ENCODE assay signal across 8 mouse cellular contexts in genomic region chr1:162570260-162570748, GRCm38 (mm10). TPM values are rescaled to one million over a fixed set of nuclear protein-coding genes. Genes with fewer than 3 reads are reported as not detected.
DNase-seq lines count a peak whose midpoint lies in the region; ATAC-seq lines count a peak whose summit lies in the region.

Gene Vamp4, plus strand, starts transcription at chr1:162570515.

- peak; percentile 96 for ATAC-seq in erythroid progenitor cell, adult 5-6 weeks (replicated peaks; ENCODE audit: low FRiP score, poor library complexity, severe bottlenecking)
- ATAC-seq in heart, embryonic 13.5 days (ENCODE audit: extremely low read depth, insufficient number of reproducible peaks, low FRiP score, low TSS enrichment): peak; percentile 97
- ATAC-seq in liver, embryonic 13.5 days (ENCODE audit: low read depth): peak; percentile 98
- ATAC-seq in stomach, embryonic 16.5 days (ENCODE audit: insufficient read depth, low FRiP score): peak; percentile 98

- H3K27me3 ChIP-seq in heart, embryonic 13.5 days (replicated peaks): no peaks in the 10 kb centered on the region; the same call in 1 of the 2 replicates
- no peaks in the 10 kb centered on the region; the same call in none of the 2 replicates for H3K27me3 ChIP-seq in liver, embryonic 13.5 days
- H3K27me3 ChIP-seq in stomach, embryonic 16.5 days (ENCODE audit: control insufficient read depth, insufficient read depth, low read length): no peaks in the 10 kb centered on the region

- 0 out of 2 replicates have a peak, but pooled peaks cover 5% of the 10 kb centered on the region for H3K9me3 ChIP-seq in heart, embryonic 13.5 days
- no peaks in the 10 kb centered on the region for H3K9me3 ChIP-seq in liver, embryonic 13.5 days (replicated peaks)
- no peaks in the 10 kb centered on the region; the same call in 1 of the 2 replicates for H3K9me3 ChIP-seq in stomach, embryonic 16.5 days (replicated peaks; ENCODE audit: control insufficient read depth, low read length)

- peak; percentile 96 for DNase-seq in CD4-positive helper T cell, adult 2 months (ENCODE audit: low read depth, low spot score)
- DNase-seq in brain, embryonic 18.5 days (ENCODE audit: low read depth, low spot score): peak; percentile 89
- peak; percentile 96 for DNase-seq in kidney, postnatal 10 days
- DNase-seq in liver, embryonic 13.5 days: peak; percentile 88
- DNase-seq in neural tube, embryonic 10.5 days (ENCODE audit: extremely low spot score, low spot score): peak; percentile 97

- peaks cover 13% of the 10 kb centered on the region for H3K36me3 ChIP-seq in heart, embryonic 13.5 days
- H3K36me3 ChIP-seq in liver, embryonic 13.5 days: peaks cover 12% of the 10 kb centered on the region
- H3K36me3 ChIP-seq in stomach, embryonic 16.5 days (ENCODE audit: control insufficient read depth, insufficient read depth, low read length): peaks cover 7% of the 10 kb centered on the region

- peak within 1 kb of the TSS; percentile 92 for H3K27ac ChIP-seq in heart, embryonic 13.5 days (replicated peaks)
- peak within 1 kb of the TSS; percentile 75 for H3K27ac ChIP-seq in liver, embryonic 13.5 days
- peak within 1 kb of the TSS; percentile 86 for H3K27ac ChIP-seq in stomach, embryonic 16.5 days (ENCODE audit: low read length)

- WGBS in heart, embryonic 13.5 days: under 1% methylated on average over 37 of the region's 43 CpGs
- WGBS in liver, embryonic 13.5 days (ENCODE audit: insufficient replicate concordance): under 1% methylated on average over 42 of the region's 43 CpGs
- WGBS in stomach, embryonic 16.5 days: under 1% methylated on average over 40 of the region's 43 CpGs

- peaks cover 22% of the 10 kb centered on the region for H3K4me1 ChIP-seq in heart, embryonic 13.5 days
- H3K4me1 ChIP-seq in liver, embryonic 13.5 days (replicated peaks): peaks cover 20% of the 10 kb centered on the region
- H3K4me1 ChIP-seq in stomach, embryonic 16.5 days (ENCODE audit: control insufficient read depth, insufficient read depth, low read length): peaks cover 6% of the 10 kb centered on the region; the same call in 1 of the 2 replicates

- H3K4me2 ChIP-seq in heart, embryonic 13.5 days: peak within 1 kb of the TSS; percentile 75
- H3K4me2 ChIP-seq in liver, embryonic 13.5 days: peak within 1 kb of the TSS; percentile 98
- H3K4me2 ChIP-seq in stomach, embryonic 16.5 days (ENCODE audit: low read depth, low read length): peak within 1 kb of the TSS; percentile 78

- H3K9ac ChIP-seq in heart, embryonic 13.5 days: peak within 1 kb of the TSS; percentile 92
- peak within 1 kb of the TSS; percentile 92 for H3K9ac ChIP-seq in liver, embryonic 13.5 days
- H3K9ac ChIP-seq in stomach, embryonic 16.5 days (ENCODE audit: low read length): peak within 1 kb of the TSS; percentile 87

- H3K4me3 ChIP-seq in heart, embryonic 13.5 days: peak within 1 kb of the TSS; percentile 90
- H3K4me3 ChIP-seq in liver, embryonic 13.5 days (replicated peaks): peak within 1 kb of the TSS; percentile 96
- H3K4me3 ChIP-seq in stomach, embryonic 16.5 days (replicated peaks; ENCODE audit: low read length): peak within 1 kb of the TSS; percentile 77

RNA-seq across cellular contexts. Expression of gene Vamp4, which starts in this region (rescaled TPM):
- 16.8 and 17.3 TPM in 2 replicates for total RNA-seq in erythroid progenitor cell, adult 5-6 weeks (2015; ENCODE audit: low replicate concordance)
- total RNA-seq in erythroid progenitor cell, adult 5-6 weeks (2017; ENCODE audit: low replicate concordance): 0.15 and 9.0 TPM in 2 replicates
- 31.5 and 35.0 TPM in 2 replicates for polyA plus RNA-seq in heart, embryonic 13.5 days (2015; fragmentation: Nextera tagmentation; extraction: Ambion mirVana)
- polyA plus RNA-seq in liver, embryonic 13.5 days (2015; fragmentation: Nextera tagmentation; extraction: Ambion mirVana): 15.5 and 20.4 TPM in 2 replicates
- polyA plus RNA-seq in stomach, embryonic 16.5 days (2015; fragmentation: Nextera tagmentation; extraction: Ambion mirVana): 48.2 and 56.4 TPM in 2 replicates

Comparison
In these comparisons a context has a peak if more than half of its experiments do, and no peak if none do; other contexts are left out.
1. Peak in every context shown above with its lines: DNase-seq, ATAC-seq, H3K4me3 ChIP-seq and H3K27ac ChIP-seq.